Mouse (Mus musculus) liver, embryonic 11.5 days (tissue): ENCODE data around the gene Eif1. TPM values are rescaled to one million over a fixed set of nuclear protein-coding genes. Genes with fewer than 3 reads are reported as not detected.
"Not testable (repeated sequence)": the region's sequence is repeated elsewhere in the genome, so short reads cannot be mapped to it uniquely, and the experiment has no call there.

Experiments
- ATAC-seq: fragments of 200-750 bp; cut with Nextera tagmentation; replicated peaks from 2 replicates; pipeline ENCODE4 v1.8.0; 2017; ENCODE audit warnings: moderate number of reproducible peaks, mild to moderate bottlenecking, moderate TSS enrichment, moderate library complexity; ENCODE audit not compliant: low FRiP score
- DNase-seq: peaks from one replicate; pipeline ENCODE4 v3.0.0-alpha.2; 2017; ENCODE audit warnings: low spot score
- H3K27ac ChIP-seq: fragments of 300-500 bp; sonication (generic); 2 replicates; pipeline ENCODE4 v1.5.1; 2014; ENCODE audit warnings: mild to moderate bottlenecking, low read depth, low read length, control low read depth
- H3K27me3 ChIP-seq: fragments of 300-500 bp; sonication (generic); replicated peaks from 2 replicates; pipeline ENCODE4 v1.6.1; 2014; ENCODE audit warnings: low read length, mixed read lengths; ENCODE audit not compliant: control insufficient read depth, insufficient read depth
- H3K36me3 ChIP-seq: fragments of 300-500 bp; sonication (generic); 2 replicates; pipeline ENCODE4 v1.6.1; 2014; ENCODE audit warnings: mild to moderate bottlenecking, low read length, moderate library complexity, mixed read lengths; ENCODE audit not compliant: control insufficient read depth, insufficient read depth
- H3K4me1 ChIP-seq: fragments of 300-500 bp; sonication (generic); replicated peaks from 2 replicates; pipeline ENCODE4 v1.6.1; 2014; ENCODE audit warnings: low read length, mixed read lengths; ENCODE audit not compliant: control insufficient read depth, insufficient read depth
- H3K4me2 ChIP-seq: fragments of 300-500 bp; sonication (generic); 2 replicates; pipeline ENCODE4 v1.6.1; 2014; ENCODE audit warnings: mild to moderate bottlenecking, control low read depth, moderate library complexity
- H3K4me3 ChIP-seq: fragments of 300-500 bp; sonication (generic); 2 replicates; pipeline ENCODE4 v1.5.1; 2014; ENCODE audit warnings: low read depth, low read length, control low read depth
- H3K9ac ChIP-seq: fragments of 300-500 bp; sonication (generic); 2 replicates; pipeline ENCODE4 v1.6.1; 2014; ENCODE audit warnings: low read depth, low read length, control low read depth
- H3K9me3 ChIP-seq: fragments of 300-500 bp; sonication (generic); 2 replicates; pipeline ENCODE4 v1.6.1; 2016; ENCODE audit warnings: low read length, inconsistent platforms, mixed read lengths; ENCODE audit not compliant: control insufficient read depth
- WGBS: fragments of 180-500 bp; shearing (Covaris S2); extraction: QIAGEN DNeasy Blood & Tissue Kit; methylation state at CpG from one replicate; pipeline ENCODE4 v1.1.7; 2014; 5-methylcytosine and 5-hydroxymethylcytosine counted together
- polyA plus RNA-seq: library from polyadenylated mRNA; unstranded; fragments of >200 nt; fragmentation: Nextera tagmentation; extraction: Ambion mirVana; gene quantifications from 2 replicates; pipeline ENCODE4 v1.2.1, GENCODE M21; 2014

Eif1 gene
- polyA plus RNA-seq, 1 experiment from 2014 or later: 2,222 TPM

DNA sequence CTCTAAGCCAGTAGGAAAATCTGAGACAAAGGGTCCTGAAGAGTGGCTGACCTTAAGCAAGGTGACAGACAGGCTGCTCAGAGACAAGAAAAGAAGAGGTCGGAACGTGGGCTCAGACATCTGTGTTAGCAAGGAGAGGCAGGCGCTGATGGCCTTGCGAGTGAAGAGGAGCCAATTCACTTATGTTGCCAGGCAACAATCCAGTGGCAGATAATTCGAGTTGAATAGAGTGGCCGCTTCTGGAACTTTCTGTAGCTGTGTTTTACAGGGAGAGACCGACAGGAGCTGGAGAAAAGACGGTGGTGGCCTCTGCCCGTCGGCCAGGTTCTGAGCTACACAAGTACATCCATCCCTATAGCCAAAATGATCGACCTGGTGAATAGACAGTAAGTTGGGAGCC lies 7.6 kb downstream of the Eif1 start:
- Histone ChIP-seq H3K4me3 (no peak overlapping the region), H3K36me3 (peaks cover under 1% of the 10 kb centered on the region; the same call in 1 of the 2 replicates), H3K9ac (no peak overlapping the region), H3K27ac (no peak overlapping the region), H3K27me3 (0 out of 2 replicates have a peak, but pooled peaks cover 2% of the 10 kb centered on the region), H3K9me3 (no peaks in the 10 kb centered on the region), H3K4me2 (no peak overlapping the region), H3K4me1 (no peaks in the 10 kb centered on the region)
- 77% methylated on average over 11 of the region's 11 CpGs for WGBS
- ATAC-seq (no peak), DNase-seq (no peak)

DNA sequence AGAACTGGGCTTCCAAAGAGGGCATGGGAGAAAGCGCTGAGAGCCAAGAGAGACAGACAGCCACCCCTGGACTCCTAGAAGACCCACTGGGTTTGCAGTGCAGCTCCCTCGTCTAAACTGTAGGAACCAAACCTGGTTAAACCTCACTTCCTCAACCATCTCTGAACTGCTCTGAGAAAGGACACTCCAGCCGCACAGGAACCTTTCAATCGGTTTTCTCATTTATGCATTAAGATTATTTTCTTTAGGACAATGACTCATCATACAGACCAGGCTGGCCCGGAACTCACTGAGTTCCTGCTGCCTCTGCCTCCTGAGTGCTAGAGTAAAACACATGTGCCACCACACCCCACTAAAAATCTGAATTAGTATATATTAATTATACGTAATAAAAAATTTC lies 8.1 kb downstream of the Eif1 start:
- H3K9me3 ChIP-seq: no peaks in the 10 kb centered on the region
- H3K9ac ChIP-seq: no peak overlapping the region
- H3K4me2 ChIP-seq: no peak overlapping the region
- no peak for DNase-seq
- H3K27me3 ChIP-seq: 0 out of 2 replicates have a peak, but pooled peaks cover 2% of the 10 kb centered on the region
- no peaks in the 10 kb centered on the region for H3K4me1 ChIP-seq
- ATAC-seq: no peak
- no peak overlapping the region for H3K27ac ChIP-seq
- 75% methylated on average over 6 of the region's 6 CpGs for WGBS
- H3K4me3 ChIP-seq: no peak overlapping the region
- no peaks in the 10 kb centered on the region for H3K36me3 ChIP-seq

DNA sequence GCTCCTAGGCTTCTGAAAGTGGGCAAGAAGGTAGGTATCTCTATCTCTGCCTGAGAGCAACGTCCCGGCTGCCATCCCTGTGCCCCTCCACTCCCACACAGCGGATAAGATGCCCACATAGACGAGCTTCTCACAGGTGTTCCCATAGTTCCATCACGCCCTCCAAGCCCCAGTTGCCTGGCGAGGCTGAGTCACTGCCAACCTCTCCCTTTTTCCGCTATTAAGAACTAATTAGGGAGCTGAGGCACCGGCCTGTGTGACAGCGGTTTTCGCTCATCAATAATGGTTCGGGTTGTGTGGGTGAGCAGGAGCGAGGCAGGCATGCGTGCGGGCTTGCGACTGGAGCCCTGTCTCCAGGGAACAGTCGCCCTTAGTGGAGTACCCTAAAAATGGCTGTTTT lies 10.6 kb downstream of the Eif1 start:
- Histone ChIP-seq H3K27ac (no peak overlapping the region), H3K27me3 (0 out of 2 replicates have a peak, but pooled peaks cover 2% of the 10 kb centered on the region), H3K9me3 (no peaks in the 10 kb centered on the region), H3K9ac (no peak overlapping the region), H3K4me1 (no peaks in the 10 kb centered on the region), H3K36me3 (no peaks in the 10 kb centered on the region), H3K4me3 (no peak overlapping the region), H3K4me2 (no peak overlapping the region)
- ATAC-seq: no peak
- no peak for DNase-seq
- WGBS: 62% methylated on average over 16 of the region's 16 CpGs

DNA sequence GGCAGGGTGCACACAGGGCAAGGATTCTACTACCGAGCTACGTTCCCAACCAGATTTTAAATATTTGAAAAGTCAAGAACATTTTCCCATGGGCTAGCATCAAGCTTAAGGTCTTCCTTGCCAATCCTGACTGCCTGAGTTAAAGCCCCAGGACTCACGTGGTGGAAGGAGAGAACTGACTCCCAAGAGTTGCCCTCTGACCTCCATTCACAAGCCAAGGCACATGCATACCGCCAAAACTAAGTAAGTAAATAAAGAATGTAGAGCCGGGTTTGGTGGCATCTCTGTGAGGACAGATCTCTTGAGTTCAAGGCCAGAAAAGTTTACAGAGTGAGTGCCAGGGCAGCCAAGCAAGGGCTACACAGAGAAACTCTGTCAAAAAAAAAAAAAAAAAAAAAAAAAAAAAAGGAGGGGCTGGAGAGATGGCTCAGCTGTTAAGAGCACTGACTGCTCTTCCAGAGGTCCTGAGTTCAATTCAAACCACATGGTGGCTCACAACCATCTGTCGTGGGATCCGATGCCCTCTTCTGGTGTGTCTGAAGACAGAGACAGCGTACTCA lies 11.2 kb downstream of the Eif1 start:
- not testable (repeated sequence) for H3K36me3 ChIP-seq, H3K4me1 ChIP-seq, ATAC-seq, H3K9me3 ChIP-seq, H3K9ac ChIP-seq, H3K4me2 ChIP-seq, H3K27ac ChIP-seq, DNase-seq, H3K27me3 ChIP-seq, H3K4me3 ChIP-seq
- 60% methylated on average over 8 of the region's 8 CpGs for WGBS

DNA sequence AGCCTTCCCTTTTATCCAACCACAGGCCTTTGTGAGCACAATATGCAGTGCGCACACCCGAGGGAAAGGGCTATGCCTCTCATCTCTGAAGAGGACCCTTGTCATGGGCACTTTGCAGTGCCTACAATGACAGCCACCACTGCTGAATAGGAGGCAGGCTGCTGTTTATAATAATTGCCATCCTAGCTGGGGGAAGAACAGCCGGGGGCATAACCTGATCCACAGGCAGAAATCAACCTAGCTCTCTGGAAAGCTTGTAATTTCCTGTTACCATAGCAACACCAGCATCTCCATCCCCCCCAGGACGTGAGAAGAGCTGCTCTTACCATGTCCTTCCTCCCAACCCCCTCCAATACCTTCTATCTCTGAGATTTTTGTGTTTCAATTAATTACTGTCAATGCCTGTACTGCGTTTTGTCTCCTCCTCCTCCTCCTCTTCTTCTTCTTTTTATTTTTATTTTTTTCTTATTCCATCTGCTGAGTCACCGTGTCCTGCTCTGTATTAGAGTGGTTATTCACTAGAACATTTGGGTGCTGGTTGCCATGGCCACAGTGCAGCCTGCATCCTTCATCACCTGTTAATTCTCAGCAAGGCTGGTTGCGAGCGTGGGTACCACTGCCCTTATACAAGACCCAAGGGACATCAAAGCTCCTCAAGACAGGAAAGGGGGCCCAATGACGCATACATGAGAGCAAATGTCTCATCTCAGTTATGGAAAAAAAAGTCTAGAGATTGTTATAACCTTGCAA lies 13.3 kb downstream of the Eif1 start:
- H3K4me3 ChIP-seq: no peak overlapping the region
- 0 out of 2 replicates have a peak, but pooled peaks cover 2% of the 10 kb centered on the region for H3K27me3 ChIP-seq
- ATAC-seq (no peak), DNase-seq (no peak)
- H3K4me1 ChIP-seq: no peaks in the 10 kb centered on the region
- 67% methylated on average over 9 of the region's 9 CpGs for WGBS
- H3K9me3 ChIP-seq: no peaks in the 10 kb centered on the region
- no peak overlapping the region for H3K27ac ChIP-seq
- H3K9ac ChIP-seq: no peak overlapping the region
- H3K4me2 ChIP-seq: no peak overlapping the region
- H3K36me3 ChIP-seq: no peaks in the 10 kb centered on the region

DNA sequence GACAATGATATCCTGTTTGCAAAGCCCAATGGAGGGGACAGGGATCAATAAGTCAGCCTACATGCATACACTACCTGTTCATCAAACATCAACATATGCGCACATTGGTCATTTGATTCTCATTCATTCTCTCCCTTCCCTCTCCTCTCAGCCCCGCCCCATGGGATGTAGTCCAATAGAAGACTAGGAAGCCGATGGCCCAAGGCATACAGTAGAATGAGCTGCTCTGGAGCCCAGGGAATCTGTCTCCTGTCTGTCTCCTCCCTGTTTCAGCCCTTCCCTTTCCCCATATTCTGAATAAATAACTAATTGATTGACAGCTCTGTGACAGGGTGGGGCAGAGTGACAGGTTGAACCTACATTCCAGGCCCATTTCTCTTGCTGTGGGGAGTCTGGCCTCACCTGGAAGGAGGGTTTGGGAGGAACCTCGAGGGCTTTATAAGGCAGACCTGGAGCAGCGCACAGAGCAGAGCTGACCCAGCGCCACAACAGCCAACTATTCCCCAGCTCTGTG lies 14.3 kb downstream of the Eif1 start, which contains the start of gene Gast:
Gene Gast, plus strand, starts transcription at position 464 of the 514 bp plus-strand sequence.
- no peak within 1 kb of the TSS for H3K4me2 ChIP-seq
- no peaks in the 10 kb centered on the region for H3K36me3 ChIP-seq
- DNase-seq (no peak), ATAC-seq (no peak)
- peaks cover 5% of the 10 kb centered on the region for H3K27me3 ChIP-seq
- no peaks in the 10 kb centered on the region for H3K4me1 ChIP-seq
- H3K4me3 ChIP-seq: no peak within 1 kb of the TSS
- 73% methylated on average over 6 of the region's 6 CpGs for WGBS
- no peaks in the 10 kb centered on the region for H3K9me3 ChIP-seq
- no peak within 1 kb of the TSS for H3K27ac ChIP-seq
- no peak within 1 kb of the TSS for H3K9ac ChIP-seq

DNA sequence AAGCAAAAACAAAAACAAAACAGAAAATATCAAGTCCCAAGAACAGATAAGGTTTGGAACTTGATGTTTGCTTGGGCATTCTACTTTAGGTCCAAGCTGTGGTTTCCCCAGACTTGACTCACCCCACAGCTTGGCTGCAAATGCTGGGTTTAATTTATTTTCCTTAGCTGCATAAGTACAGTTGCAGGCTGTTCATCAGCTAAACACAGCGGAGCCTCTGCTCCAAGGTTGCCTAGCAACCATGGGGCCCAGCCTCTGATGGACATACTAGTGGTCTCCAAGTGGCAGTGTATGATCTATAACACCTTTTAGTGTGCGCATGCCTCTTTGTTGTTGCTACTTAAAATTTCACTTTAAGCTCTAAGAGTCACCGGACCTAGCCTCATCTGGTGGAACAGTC lies 16.0 kb downstream of the Eif1 start:
- no peak for DNase-seq
- H3K27ac ChIP-seq: no peak overlapping the region
- H3K9me3 ChIP-seq: no peaks in the 10 kb centered on the region
- ATAC-seq: no peak
- no peaks in the 10 kb centered on the region for H3K4me1 ChIP-seq
- H3K36me3 ChIP-seq: no peaks in the 10 kb centered on the region
- no peak overlapping the region for H3K4me3 ChIP-seq
- H3K4me2 ChIP-seq: no peak overlapping the region
- peaks cover 3% of the 10 kb centered on the region for H3K27me3 ChIP-seq
- WGBS: 73% methylated on average over 3 of the region's 3 CpGs
- H3K9ac ChIP-seq: no peak overlapping the region

DNA sequence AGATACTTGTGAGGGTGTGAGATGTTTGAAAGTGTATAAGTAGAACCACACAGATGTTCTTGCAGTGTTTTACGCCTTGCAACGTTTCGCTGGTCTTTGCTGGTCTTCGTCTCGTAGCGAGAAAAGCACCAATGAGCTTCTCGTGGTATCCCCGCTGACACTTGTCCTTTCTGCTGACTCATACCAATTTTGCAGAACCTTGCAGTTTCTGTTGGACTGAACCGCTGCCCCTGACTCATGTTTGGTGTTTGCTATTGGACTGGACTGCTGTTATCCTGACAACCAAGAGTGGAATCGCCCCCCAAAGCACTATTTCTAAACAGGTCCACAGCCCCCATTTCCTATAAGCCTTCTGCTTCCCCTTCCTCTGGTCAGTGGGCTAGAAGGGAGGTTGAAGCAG lies 24.6 kb downstream of the Eif1 start:
- WGBS: 71% methylated on average over 10 of the region's 10 CpGs
- no peaks in the 10 kb centered on the region for H3K4me1 ChIP-seq
- ATAC-seq (no peak), DNase-seq (no peak)
- H3K4me2 ChIP-seq: no peak overlapping the region
- H3K27ac ChIP-seq: no peak overlapping the region
- peaks cover 3% of the 10 kb centered on the region; the same call in 1 of the 2 replicates for H3K27me3 ChIP-seq
- H3K36me3 ChIP-seq: no peaks in the 10 kb centered on the region
- no peaks in the 10 kb centered on the region for H3K9me3 ChIP-seq
- H3K9ac ChIP-seq: no peak overlapping the region
- no peak overlapping the region for H3K4me3 ChIP-seq
